Mouse (Mus musculus) kidney, embryonic 15.5 days (tissue): Measurements from ENCODE around the gene Gpld1. TPM values are rescaled to one million over a fixed set of nuclear protein-coding genes. Genes with fewer than 3 reads are reported as not detected.
A peak's percentile ranks its signal among the peaks of the same experiment; 100 is the strongest.
"Not testable (repeated sequence)": the region's sequence is repeated elsewhere in the genome, so short reads cannot be mapped to it uniquely, and the experiment has no call there.

Source experiments
- ATAC-seq: fragments of 200-750 bp; cut with Nextera tagmentation; replicated peaks from 2 replicates; pipeline ENCODE4 v1.8.0; 2017; ENCODE audit warnings: moderate TSS enrichment; ENCODE audit not compliant: low FRiP score
- H3K27ac ChIP-seq: fragments of 300-500 bp; sonication (generic); 2 replicates; pipeline ENCODE4 v1.5.1; 2015; ENCODE audit warnings: mild to moderate bottlenecking, inconsistent platforms
- H3K27me3 ChIP-seq: fragments of 300-500 bp; sonication (generic); 2 replicates; pipeline ENCODE4 v1.6.1; 2015; ENCODE audit warnings: inconsistent platforms
- H3K36me3 ChIP-seq: fragments of 300-500 bp; sonication (generic); 2 replicates; pipeline ENCODE4 v1.6.1; 2015; ENCODE audit warnings: inconsistent platforms
- H3K4me1 ChIP-seq: fragments of 300-500 bp; sonication (generic); 2 replicates; pipeline ENCODE4 v1.6.1; 2015; ENCODE audit warnings: inconsistent platforms
- H3K4me2 ChIP-seq: fragments of 300-500 bp; sonication (generic); 2 replicates; pipeline ENCODE4 v1.6.1; 2015; ENCODE audit warnings: moderate library complexity, mild to moderate bottlenecking, inconsistent platforms
- H3K4me3 ChIP-seq: fragments of 300-500 bp; sonication (generic); replicated peaks from 2 replicates; pipeline ENCODE4 v1.5.1; 2015; ENCODE audit warnings: mild to moderate bottlenecking, inconsistent platforms
- H3K9ac ChIP-seq: fragments of 300-500 bp; sonication (generic); 2 replicates; pipeline ENCODE4 v1.6.1; 2015; ENCODE audit warnings: mild to moderate bottlenecking, inconsistent platforms
- H3K9me3 ChIP-seq: fragments of 300-500 bp; sonication (generic); replicated peaks from 2 replicates; pipeline ENCODE4 v1.6.1; 2016; ENCODE audit warnings: inconsistent platforms
- WGBS: fragments of 180-500 bp; shearing (Covaris S2); methylation state at CpG from one replicate; pipeline ENCODE4 v1.1.7; 2015; ENCODE audit warnings: mixed read lengths; 5-methylcytosine and 5-hydroxymethylcytosine counted together
- polyA plus RNA-seq: library from polyadenylated mRNA; unstranded; fragments of >200 nt; fragmentation: Nextera tagmentation; extraction: Ambion mirVana; gene quantifications from 2 replicates; pipeline ENCODE4 v1.2.1, GENCODE M21; 2015

Gene Gpld1
- polyA plus RNA-seq, 1 experiment from 2014 or later: 1.2 TPM

DNA sequence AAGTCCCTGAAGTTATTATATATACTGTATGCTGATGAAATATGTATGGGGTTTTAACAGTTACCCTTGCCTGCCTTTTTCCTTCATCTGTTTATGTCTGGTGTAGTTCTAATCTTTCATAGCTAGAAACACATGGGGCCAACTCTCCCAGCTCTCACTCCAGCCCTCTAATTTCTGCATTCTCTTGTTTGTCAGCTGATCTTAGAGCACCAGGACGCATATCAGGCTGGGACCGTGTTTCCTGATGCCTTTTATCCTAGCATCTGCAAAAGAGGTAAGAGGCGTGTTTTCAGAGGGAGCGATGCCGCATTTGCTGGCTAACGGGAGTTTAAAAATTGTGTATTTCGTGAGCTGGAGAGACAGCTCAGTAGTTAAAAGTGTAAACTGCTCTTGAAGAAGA lies 9.7 kb downstream of the Gpld1 start:
- ATAC-seq: no peak
- 81% methylated on average over 7 of the region's 7 CpGs for WGBS

DNA sequence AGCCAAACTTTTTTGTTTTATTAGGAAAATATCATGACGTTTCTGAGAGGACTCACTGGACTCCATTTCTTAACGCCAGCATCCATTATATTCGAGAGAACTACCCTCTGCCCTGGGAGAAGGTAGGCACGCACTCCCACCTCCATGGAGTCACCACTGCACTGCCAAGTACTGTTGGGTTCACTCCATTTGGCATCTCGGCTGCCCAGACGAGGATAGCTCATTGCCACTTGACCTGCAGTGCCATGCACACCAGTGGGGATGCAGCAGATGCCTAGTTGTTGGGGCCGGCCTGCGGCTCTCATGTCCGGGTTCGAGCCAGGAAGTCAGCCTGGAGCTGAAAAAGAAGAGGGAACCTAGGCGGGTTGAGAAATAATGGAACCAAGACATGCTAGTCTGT lies 12.1 kb downstream of the Gpld1 start:
- no peak overlapping the region for H3K4me2 ChIP-seq
- no peaks in the 10 kb centered on the region for H3K27me3 ChIP-seq
- H3K27ac ChIP-seq: no peak overlapping the region
- no peak overlapping the region for H3K9ac ChIP-seq
- 39% methylated on average over 11 of the region's 11 CpGs for WGBS
- H3K4me3 ChIP-seq: no peak overlapping the region
- no peak for ATAC-seq
- 0 out of 2 replicates have a peak, but pooled peaks cover 2% of the 10 kb centered on the region for H3K4me1 ChIP-seq
- H3K9me3 ChIP-seq: no peaks in the 10 kb centered on the region
- no peaks in the 10 kb centered on the region for H3K36me3 ChIP-seq

More for the DNA sequence above, 9.7 kb downstream of the Gpld1 start:
- Histone ChIP-seq H3K4me2 (no peak overlapping the region), H3K4me3 (no peak overlapping the region), H3K9ac (no peak overlapping the region), H3K4me1 (0 out of 2 replicates have a peak, but pooled peaks cover 2% of the 10 kb centered on the region), H3K9me3 (no peaks in the 10 kb centered on the region), H3K27ac (no peak overlapping the region), H3K36me3 (no peaks in the 10 kb centered on the region), H3K27me3 (no peaks in the 10 kb centered on the region)

DNA sequence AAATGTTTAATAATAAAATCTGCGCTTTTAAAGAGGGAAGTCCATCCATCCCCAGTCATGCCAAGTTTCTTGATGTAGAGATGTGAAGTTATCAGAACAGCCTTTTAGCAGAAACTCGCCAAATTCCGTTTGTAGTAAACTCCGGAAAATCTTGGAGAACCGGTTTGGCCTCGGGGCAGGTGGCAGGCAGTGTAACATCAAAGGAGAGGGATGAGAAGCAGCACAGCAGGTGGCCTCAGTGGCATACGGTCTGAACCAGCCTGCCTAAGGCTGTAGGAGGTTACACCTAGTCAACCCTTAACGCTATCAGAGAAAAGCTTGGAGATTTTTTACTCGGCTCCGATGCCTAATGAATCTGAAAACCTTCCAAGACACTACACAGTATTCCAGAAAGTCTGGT lies 12.5 kb downstream of the Gpld1 start:
- no peak for ATAC-seq
- no peak overlapping the region for H3K4me2 ChIP-seq
- no peak overlapping the region for H3K4me3 ChIP-seq
- H3K9ac ChIP-seq: no peak overlapping the region
- no peaks in the 10 kb centered on the region for H3K36me3 ChIP-seq
- 13% methylated on average over 10 of the region's 10 CpGs for WGBS
- H3K27ac ChIP-seq: no peak overlapping the region
- no peaks in the 10 kb centered on the region for H3K9me3 ChIP-seq
- H3K4me1 ChIP-seq: 0 out of 2 replicates have a peak, but pooled peaks cover 2% of the 10 kb centered on the region
- no peaks in the 10 kb centered on the region for H3K27me3 ChIP-seq

DNA sequence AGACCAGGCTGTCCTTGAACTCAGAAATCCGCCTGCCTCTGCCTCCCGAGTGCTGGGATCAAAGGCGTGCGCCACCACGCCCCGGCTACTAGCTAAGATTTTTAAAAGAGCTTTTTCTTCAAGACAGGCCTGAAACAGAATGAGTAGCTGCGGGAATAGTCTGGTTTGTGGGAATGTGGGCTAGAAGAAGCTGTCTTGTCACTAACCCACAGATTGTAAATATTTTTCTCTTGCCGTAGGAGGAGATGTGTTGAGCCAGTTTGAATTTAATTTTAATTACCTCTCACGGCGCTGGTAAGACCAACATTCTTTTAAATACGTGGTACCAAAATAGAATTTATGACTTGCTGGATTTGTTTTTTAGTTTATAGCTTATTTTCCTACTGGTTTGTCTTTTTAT lies 15.7 kb downstream of the Gpld1 start:
- 77% methylated on average over 11 of the region's 11 CpGs for WGBS
- Histone ChIP-seq H3K27ac (no peak overlapping the region), H3K36me3 (no peaks in the 10 kb centered on the region), H3K27me3 (no peaks in the 10 kb centered on the region), H3K4me2 (no peak overlapping the region), H3K4me1 (0 out of 2 replicates have a peak, but pooled peaks cover under 1% of the 10 kb centered on the region), H3K9me3 (no peaks in the 10 kb centered on the region), H3K9ac (no peak overlapping the region), H3K4me3 (no peak overlapping the region)
- ATAC-seq: no peak

DNA sequence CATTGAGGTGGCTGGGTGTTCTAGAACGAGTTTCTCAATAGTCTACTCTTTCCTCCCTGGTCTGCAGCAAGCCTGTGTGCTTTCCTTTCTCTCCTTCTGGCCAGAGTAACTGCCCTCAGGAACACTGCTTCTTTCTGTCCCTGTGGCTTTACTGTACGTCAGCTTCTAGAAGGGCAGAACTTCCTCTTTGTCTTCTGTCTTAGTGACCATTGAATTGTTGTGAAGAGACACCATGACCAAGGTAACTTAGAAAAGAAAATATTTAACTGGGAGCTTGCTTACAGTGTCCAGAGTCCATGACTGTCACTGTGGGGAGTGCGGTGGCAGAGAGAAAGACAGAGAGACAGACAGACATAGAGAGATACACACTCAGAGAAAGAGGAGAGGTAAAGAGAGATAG lies 17.1 kb downstream of the Gpld1 start:
- Histone ChIP-seq H3K4me3 (no peak overlapping the region), H3K9me3 (no peaks in the 10 kb centered on the region), H3K4me1 (peaks cover under 1% of the 10 kb centered on the region; the same call in 1 of the 2 replicates), H3K36me3 (no peaks in the 10 kb centered on the region), H3K4me2 (no peak overlapping the region), H3K27me3 (no peaks in the 10 kb centered on the region), H3K27ac (no peak overlapping the region), H3K9ac (no peak overlapping the region)
- WGBS: 84% methylated on average over 3 of the region's 3 CpGs
- ATAC-seq: no peak

DNA sequence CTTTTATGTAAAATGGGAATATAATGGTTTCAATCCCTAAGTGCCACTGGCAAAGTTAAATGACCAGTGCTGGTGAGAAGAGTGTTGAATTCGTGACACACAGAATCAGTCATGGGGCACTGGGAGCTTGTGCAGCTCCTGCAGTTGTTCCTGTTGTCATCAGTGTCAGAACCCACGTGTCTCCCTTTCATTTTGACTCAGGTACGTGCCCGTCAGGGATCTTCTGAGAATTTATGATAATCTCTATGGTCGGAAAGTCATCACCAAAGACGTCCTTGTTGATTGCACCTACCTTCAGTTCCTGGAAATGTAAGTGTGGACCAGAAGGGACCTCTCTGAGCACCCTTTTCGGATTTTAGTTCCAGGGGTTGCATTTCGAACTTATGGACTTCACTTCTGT lies 19.2 kb downstream of the Gpld1 start:
- Histone ChIP-seq H3K9ac (no peak overlapping the region), H3K27me3 (no peaks in the 10 kb centered on the region), H3K36me3 (no peaks in the 10 kb centered on the region), H3K9me3 (no peaks in the 10 kb centered on the region), H3K4me3 (no peak overlapping the region), H3K4me1 (peaks cover 12% of the 10 kb centered on the region), H3K4me2 (no peak overlapping the region), H3K27ac (no peak overlapping the region)
- no peak for ATAC-seq
- WGBS: 84% methylated on average over 8 of the region's 8 CpGs

DNA sequence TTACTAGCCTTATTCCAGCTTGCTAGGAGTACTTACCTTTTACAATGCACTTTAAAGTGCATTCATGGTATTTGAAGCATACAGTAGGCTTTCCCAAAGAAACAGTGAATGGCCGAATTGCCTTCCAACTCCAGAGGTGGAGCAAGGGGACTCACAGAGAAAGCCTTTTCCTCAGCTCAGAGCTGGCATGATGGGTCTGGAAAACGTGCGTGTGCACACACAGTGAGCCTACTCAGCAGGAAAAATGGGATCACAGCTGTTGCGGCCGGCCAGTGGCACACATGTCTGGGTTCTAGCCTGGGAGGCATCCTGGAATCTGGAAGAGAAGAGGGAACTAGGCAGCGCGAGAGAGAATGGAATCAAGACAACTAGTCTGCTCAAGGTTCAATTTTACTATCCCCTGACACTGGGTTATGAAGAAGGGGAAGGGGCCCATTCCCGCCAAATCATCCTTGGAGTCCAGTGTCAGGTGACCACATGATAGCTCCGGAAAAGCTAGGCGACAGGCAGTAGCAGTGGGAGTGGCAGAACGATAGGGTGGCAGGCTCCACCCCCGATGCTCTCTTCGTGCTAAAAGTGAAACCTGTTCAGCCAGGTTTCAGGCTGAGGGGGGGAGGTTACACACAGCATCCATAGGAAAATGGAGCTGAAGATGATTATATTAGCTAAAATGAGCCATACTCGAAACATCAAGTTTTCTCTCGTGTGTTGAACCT lies 22.3 kb downstream of the Gpld1 start:
- ATAC-seq: peak; percentile 74
- H3K27ac ChIP-seq: no peak overlapping the region
- peaks cover 12% of the 10 kb centered on the region for H3K4me1 ChIP-seq
- 14% methylated on average over 15 of the region's 15 CpGs for WGBS
- H3K4me3 ChIP-seq: peak overlapping the region; percentile 38
- no peaks in the 10 kb centered on the region for H3K27me3 ChIP-seq
- H3K9me3 ChIP-seq: no peaks in the 10 kb centered on the region
- H3K36me3 ChIP-seq: no peaks in the 10 kb centered on the region
- peak overlapping the region; percentile 56 for H3K4me2 ChIP-seq
- no peak overlapping the region for H3K9ac ChIP-seq

DNA sequence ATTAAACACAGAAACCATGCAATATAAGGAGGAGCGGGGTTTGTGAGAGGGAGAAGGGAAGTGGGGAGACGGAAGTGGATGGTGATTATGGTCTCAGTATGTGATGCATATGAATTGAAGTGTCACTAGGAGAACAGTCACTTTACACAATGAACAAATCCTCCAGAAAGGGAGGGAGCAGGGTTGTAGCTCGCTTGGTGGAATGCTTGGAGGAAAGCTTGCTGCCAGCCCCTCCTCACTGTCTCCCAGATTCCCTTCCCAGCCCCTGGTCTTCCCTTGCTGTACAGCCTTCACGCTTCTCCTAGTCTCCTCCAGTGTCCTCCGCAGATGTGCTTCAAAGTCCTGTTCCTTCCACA lies 22.9 kb downstream of the Gpld1 start:
- WGBS: 27% methylated on average over 5 of the region's 5 CpGs
- Histone ChIP-seq H3K4me1 (peaks cover 12% of the 10 kb centered on the region), H3K9me3 (no peaks in the 10 kb centered on the region), H3K4me2 (peak overlapping the region; percentile 56), H3K4me3 (peak overlapping the region; percentile 38), H3K27ac (no peak overlapping the region), H3K36me3 (no peaks in the 10 kb centered on the region), H3K27me3 (no peaks in the 10 kb centered on the region), H3K9ac (no peak overlapping the region)
- ATAC-seq: peak; percentile 49; the same call in 1 of the 2 replicates

DNA sequence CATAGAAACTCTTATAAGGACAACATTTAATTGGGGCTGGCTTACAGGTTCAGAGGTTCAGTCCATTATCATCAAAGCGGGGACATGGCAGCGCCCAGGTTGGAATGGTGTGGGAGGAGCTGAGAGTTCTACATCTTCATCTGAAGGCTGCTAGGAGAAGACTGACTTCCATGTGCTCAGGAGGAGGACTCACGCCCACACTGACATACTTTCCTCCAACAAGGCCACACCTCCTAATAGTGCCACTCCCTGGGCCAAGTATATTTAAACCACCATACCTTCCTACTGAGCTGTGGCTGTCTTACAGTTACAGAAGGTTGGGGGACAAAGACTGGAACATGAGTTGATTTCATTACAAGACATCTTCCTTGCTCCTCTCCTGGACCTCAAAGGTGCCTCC lies 28.8 kb downstream of the Gpld1 start:
- H3K4me2 ChIP-seq, H3K27me3 ChIP-seq, H3K4me1 ChIP-seq, H3K4me3 ChIP-seq, ATAC-seq, H3K27ac ChIP-seq, H3K9me3 ChIP-seq, H3K9ac ChIP-seq, H3K36me3 ChIP-seq: not testable (repeated sequence)
- 86% methylated on average over 3 of the region's 3 CpGs for WGBS

DNA sequence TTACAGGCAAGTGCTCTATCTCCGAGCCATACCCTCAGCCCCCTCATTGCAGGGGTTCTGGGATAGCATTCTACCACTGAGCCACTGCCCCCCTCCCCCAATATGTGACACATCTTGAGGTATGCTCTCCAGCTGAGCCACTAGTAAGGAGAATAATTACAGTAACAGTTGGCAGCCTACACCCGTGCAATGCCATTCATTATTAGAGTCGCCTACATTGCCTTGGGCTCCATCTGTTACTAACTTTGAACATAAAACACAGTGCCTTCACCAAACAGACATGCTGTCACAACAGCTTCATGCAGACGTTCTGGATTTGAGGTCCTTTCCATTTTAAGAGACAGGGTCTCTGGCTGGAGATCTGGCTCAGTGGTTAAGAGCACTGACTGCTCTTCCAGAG lies 33.4 kb downstream of the Gpld1 start:
- Histone ChIP-seq H3K9me3 (no peaks in the 10 kb centered on the region), H3K27me3 (no peaks in the 10 kb centered on the region), H3K27ac (no peak overlapping the region), H3K4me2 (no peak overlapping the region), H3K4me1 (no peaks in the 10 kb centered on the region), H3K9ac (no peak overlapping the region), H3K36me3 (no peaks in the 10 kb centered on the region), H3K4me3 (no peak overlapping the region)
- WGBS: 82% methylated on average over 4 of the region's 4 CpGs
- no peak for ATAC-seq

DNA sequence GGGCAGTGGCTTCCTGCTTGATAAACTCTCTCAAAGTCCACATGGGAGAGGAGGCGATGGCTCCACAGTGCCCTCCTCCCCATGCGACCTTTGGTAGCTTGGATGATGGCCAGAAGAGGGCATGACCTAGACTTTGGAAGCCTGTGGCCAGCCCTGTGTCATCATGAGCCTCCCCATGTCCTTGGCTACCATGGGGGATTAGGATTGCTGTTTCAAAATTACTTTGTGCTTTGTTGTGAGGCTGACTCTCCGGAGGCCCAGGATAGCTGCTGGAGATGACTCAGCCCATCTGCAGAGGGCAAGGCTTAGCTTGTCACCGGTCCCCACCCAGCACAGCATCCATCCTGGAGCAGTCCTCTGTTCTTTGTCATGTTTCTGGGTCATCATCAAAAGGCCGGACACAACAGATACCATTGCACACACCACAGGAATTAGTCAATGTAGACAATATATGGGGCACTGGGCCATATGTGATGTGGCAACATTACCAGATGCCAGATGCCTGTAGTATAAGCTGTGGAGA lies 34.9 kb downstream of the Gpld1 start:
- WGBS: 87% methylated on average over 5 of the region's 5 CpGs
- H3K36me3 ChIP-seq: no peaks in the 10 kb centered on the region
- H3K9ac ChIP-seq: no peak overlapping the region
- H3K4me2 ChIP-seq: no peak overlapping the region
- H3K9me3 ChIP-seq: no peaks in the 10 kb centered on the region
- no peaks in the 10 kb centered on the region for H3K4me1 ChIP-seq
- no peaks in the 10 kb centered on the region for H3K27me3 ChIP-seq
- no peak overlapping the region for H3K27ac ChIP-seq
- H3K4me3 ChIP-seq: no peak overlapping the region
- no peak for ATAC-seq

DNA sequence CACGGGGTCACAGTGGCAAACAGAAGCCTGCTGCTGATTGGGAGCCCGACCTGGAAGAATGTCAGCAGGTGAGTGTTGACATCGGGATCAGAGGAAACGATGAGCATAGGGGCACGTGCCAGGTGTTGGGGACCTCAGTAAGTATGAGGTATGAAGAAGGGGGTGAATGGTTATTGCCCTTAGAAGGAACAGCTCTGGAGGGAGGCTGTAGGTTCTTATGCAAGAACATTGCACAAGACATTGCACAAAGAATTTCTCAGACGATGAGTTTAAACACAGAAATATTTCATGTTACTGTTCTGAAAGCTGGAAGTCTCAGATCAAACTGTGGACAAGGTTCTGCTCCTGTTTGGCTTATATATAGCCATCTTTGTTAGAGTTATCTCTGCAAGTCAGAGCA lies 38.1 kb downstream of the Gpld1 start:
- H3K36me3 ChIP-seq: no peaks in the 10 kb centered on the region
- H3K27me3 ChIP-seq: no peaks in the 10 kb centered on the region
- H3K4me1 ChIP-seq: no peaks in the 10 kb centered on the region
- WGBS: 86% methylated on average over 6 of the region's 6 CpGs
- H3K9ac ChIP-seq: no peak overlapping the region
- H3K4me3 ChIP-seq: no peak overlapping the region
- H3K4me2 ChIP-seq: no peak overlapping the region
- ATAC-seq: no peak
- no peaks in the 10 kb centered on the region for H3K9me3 ChIP-seq
- no peak overlapping the region for H3K27ac ChIP-seq

DNA sequence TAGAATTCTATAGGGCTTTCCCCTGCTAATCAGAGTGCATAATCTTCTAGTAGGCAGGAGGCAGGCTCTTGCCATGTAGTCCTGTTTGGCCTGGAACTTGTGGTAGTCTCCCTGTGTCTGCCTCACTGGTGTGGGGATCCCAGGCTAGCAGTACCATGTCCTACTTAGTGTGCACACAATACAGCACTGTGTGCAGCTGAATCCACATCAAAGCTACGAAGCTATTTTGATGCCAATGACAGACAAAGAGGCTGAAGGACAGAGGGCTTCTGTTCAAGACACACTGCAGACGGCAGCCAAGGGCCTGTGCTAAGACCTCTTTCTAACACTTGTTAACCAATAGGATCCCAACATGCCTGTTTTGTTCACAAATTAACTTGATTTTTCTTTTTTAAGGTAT lies 42.5 kb downstream of the Gpld1 start:
- Histone ChIP-seq H3K27me3 (no peaks in the 10 kb centered on the region), H3K4me2 (no peak overlapping the region), H3K36me3 (peaks cover 20% of the 10 kb centered on the region), H3K4me3 (no peak overlapping the region), H3K9ac (no peak overlapping the region), H3K27ac (no peak overlapping the region), H3K9me3 (no peaks in the 10 kb centered on the region), H3K4me1 (no peaks in the 10 kb centered on the region)
- WGBS: 81% methylated on average over 2 of the region's 2 CpGs
- no peak for ATAC-seq
